Mouse (Mus musculus) lung, postnatal 4 days (tissue): Measurements from ENCODE around the gene Sat1.
A peak's percentile ranks its signal among the peaks of the same experiment; 100 is the strongest.
"Not testable (repeated sequence)": the region's sequence is repeated elsewhere in the genome, so short reads cannot be mapped to it uniquely, and the experiment has no call there.

Experiments
- DNase-seq, 2 experiments: peaks; one replicate each; pipeline ENCODE4 v3.0.0; 2021

Sat1 gene

DNA sequence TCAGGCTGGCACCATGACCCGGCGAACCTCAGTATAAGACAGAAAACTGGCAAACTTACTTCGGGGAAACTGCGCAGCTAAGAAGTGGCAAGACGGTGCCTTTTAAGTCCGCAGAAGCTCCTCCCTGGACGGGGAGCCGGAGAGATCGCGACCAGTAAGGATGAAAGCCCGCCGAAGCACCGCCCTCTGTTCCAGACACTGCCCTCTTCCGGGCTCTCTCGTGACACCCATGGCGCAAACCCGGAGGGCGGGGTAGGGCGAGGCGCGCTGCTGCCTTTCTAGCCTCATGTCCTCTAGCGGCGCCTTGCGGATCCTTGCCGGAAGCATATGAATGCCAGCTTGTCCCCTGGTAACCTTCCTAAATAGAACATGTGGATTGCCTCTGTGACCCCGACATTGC is at the start of gene Sat1:
TSS of gene Sat1 (minus strand) at position 179 of the 400 bp plus-strand sequence.
- peak; percentile 93 to 96 for DNase-seq

DNA sequence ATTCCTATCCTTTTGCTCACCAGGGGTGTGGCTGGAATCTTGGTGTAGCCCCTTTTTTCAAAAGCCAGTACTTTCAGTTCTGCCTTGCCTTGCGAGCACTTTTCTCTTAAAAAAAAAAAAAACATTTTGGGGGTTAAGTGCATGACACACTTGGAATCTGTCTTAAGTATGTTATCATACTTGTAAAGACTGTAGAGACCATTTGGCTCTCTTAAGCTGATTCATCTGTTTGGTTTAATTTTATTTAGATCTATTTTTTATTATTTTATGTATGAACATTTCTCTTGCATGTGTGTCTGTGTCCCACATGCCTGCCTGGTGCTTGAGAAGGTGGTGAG is 46.6 kb upstream of the Sat1 start:
- no peak for DNase-seq

DNA sequence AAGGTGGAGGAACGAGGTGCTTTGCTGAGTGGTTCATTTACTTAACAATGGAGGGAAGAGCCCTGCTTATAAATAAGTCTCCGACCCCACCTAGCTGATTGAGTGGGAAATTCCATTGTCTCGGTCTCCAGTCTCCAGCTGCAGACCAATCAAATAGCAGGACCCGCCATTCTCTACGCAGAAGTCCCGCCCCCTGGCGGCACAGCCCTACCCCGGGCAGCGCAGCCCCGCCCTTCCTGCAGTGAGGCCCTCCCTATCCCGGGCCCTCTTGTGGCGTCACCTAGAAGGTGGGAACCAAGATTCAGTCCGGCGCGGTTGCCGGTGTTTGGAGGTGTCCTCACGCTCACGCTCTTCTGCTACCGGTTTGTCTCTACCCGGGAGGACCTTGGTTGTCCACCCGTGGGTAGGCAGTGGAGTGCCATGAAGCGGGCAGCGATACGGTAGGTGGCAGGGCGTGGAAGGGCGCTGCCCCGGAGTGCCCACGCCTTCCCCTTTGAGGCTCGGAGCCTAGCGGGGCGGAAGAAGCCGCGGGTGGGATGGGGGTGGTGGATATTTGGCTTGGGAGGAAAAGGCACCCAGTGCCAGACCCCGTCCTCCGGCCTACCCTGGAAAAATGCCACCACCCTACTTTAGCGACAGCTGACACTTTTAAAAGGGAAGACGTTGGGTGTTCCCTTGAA is 46.1 kb upstream of the Sat1 start, which contains the start of gene Acot9:
TSS of gene Acot9 (plus strand) at position 209 of the 680 bp plus-strand sequence.
- peak; percentile 91 to 95 for DNase-seq

DNA sequence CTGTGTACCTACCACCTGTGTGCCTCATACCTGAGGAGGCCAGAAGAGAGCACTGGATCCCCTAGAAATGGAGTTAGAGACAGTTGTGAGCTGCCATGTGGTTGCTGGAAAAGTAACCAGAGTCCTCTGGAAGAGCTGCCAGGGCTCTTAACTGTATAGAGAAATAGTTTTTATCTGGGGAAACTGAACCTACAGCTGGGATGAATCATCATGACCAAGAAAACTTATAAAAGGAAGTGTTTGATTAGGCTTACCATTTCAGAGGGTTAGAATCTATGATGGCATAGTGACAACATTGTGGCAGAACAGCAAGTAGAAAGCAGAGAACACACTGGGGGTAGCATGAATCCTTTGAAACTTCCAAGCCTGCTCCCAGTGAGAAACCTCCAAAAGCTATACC is 40.6 kb upstream of the Sat1 start:
- DNase-seq: no peak

DNA sequence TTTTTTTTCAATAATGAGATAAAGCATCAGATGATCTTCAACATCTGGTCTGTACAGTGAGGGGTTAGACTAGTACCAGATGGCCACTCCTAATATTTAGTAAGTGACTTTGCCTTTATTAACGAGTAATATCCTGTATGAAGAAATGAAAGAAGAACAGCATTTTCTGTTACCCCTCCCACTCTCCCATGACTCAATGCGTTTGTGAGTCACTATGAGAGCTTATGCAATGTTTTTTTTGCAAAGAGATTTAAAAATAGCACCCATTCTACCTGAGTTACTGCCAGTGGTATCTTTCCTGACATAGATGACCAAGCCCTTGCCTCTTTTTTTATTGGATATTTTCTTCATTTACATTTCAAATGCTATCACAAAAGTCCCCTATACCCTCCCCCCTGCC is 2.0 kb upstream of the Sat1 start:
- DNase-seq: no peak

DNA sequence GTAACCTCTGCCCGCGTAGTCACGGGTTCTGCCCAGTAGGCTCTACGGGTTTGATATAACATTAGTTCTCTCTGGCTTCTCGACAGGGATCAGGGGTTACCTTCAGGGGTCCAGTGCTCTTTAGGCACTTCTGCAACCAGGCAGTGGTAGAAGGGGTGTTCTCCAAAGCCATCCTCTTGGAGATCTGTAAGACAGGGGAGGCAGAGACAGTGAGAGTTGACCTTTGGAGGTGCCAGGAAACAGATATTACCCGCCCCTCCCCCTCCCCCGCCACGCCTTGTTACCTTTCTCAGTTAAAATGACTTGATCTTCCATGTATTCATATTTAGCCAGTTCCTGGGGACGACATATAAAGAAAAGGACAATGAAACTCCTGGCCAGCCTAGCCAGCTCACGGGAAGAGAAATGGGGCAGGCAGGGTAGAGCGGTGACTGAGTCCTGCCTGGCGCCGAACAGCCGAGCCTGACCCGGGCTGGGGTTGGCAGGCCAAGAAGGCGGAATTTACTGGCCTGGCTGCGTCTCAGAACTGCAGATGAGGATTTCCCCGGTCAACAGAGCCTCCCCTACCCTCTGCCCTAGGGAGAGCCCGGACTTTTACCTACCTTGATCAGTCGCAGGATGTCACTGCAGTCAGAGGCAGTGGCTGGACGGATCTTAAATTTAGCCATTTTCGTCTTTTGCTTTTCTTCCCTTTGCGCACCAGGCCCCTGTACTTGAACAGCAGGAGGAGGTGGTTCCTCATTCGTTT is 574 bp downstream of the Sat1 start:
- DNase-seq: peak; percentile 31 to 44

DNA sequence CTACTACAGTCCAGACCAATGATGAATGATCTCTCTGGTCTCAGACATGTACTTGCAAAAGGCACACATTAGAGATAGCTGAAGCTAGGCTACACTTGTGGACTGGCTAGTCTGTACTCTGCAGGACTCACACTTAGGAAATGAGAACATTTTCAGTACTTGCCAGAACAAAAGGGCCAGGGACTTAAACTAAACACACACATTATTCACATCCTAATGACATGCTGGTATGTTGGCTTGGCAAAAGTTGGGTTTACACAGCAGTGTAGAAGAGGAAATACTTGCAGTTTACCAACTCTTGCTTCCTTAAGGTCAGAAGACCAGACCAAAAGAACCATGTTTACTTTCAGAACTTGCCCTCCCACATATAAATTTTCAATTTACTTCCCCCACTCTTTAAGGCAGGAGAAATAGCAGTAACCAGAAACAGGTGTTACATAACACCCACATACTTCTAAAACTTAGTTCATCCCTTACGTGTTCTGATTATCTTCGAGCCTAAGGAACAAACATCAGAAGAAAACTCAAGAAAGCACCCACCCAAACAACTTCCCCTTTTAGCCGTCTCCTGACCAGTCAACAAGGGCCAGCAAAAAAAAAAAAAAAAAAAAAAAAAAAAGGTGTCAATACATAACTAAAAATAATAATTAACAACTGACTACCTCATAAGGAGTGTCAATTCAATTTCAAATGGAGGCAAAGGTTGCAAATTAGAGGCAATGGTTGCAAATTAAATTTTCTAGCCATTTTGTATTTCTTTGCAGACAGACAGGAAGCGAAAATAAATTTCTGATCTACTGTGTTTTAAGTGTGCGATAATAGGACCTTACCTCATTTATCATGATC is 1.7 kb downstream of the Sat1 start:
- DNase-seq: peak in 1 of 2 experiments; percentile 5

DNA sequence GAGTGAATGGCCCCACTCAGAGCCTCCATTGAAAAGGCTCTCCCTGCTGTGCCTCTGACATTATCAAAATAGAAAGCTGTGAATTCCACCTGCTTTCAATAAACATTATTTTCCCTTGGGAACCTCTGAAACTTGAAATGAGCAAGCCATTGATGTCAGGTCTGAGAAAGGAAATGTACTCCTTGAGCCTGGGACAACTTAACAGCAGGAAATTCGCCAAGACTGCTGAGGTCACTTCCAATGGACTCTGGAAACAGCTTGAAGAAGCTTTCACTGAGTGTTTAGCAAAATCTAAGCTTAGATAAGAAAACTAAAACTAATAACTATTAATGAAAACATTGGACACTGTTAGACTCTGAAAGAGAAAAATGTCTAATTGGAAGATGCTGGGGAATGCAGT is 7.6 kb downstream of the Sat1 start:
- DNase-seq: no peak

DNA sequence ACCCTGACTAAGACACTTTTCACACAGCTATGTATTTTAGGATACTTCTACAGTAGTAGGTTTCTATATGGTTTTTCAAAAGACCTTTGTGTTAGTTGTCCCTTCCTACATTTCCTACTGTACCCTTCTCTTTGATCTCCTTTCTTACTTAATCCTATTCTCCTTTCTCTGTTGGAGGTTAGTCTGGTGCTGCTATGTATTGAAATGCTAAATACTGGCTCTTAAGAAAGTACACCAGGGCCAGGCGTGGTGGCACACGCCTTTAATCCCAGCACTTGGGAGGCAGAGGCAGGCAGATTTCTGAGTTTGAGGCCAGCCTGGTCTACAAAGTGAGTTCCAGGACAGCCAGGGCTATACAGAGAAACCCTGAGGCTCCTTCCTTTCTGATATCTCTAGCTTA is 10.8 kb downstream of the Sat1 start:
- DNase-seq: not testable (repeated sequence)

DNA sequence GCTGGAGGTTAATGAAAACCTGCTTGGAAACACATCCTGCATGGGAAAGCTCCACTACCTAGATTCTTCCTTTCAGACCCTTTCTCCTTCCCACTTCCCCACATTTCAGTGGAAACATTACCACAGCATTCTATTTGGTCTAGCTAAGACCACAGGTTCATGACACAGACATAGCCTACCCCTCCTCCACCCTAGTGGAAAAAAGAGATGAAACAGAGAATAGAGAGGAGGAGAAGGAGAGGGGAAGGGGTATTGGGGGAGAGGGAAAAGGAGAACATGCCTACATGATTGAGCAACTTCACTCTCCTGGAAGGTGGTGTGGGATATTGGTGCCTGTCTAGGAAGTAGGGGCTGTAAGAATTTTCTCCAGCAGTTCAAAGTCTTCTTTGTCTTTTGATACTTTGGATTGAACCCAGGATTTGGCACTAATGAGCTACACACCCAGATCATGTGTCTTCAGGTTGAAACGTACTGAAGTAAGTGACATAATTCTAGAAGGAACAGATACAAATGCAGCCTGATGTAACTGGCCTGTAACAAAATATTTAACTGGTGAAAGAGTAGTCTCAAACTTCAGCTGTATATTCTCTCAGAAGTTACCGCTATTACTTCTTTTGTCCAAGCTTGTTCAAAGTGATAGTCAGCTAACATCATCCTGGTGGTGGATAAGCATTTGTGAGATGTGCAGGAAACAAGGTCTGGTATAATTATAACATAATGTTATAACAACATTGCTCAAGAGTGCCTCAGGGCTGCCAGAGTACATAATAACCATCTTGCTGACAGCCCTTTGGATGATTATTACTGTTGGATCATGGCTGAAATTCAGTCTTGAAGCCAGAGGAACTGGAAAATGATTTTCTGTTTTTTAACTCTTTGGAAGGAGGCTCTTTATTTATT is 13.6 kb downstream of the Sat1 start:
- no peak for DNase-seq

DNA sequence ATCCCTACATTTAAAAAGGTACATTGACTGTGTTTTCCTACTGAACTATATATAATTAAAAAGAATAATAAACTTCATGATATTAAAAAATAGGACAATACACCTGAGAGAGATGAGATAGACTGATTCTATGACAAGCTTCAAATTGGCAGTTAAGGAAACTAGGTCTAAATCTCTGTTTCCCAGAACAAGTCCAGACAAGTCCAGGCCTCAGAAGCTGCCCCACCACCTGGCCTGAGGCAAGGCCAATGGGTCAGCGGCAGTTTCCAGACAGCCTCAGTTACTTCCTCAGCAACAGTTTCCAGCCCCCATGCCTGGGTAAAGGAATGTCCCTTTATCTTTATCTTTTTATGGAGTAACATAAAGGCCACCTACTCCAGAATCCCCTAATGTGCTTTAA is 14.4 kb downstream of the Sat1 start:
- DNase-seq: no peak

DNA sequence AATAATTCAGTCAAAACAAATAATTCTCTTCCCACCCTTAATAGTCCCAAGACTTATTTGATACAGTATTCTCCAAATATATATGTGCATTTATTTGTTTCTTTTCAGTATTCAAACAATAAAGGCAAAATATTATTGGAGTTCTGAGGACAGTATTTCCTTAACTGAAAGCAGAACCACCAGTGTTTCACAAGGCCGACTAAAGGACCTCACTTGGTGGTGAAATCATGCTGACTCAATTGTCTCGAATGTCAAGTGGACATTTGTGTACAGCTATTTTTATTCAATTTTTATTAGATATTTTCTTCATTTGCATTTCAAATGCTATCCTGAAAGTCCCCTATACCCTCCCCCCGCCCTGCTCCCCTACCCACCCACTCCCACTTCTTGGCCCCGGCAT is 21.3 kb downstream of the Sat1 start:
- no peak for DNase-seq

DNA sequence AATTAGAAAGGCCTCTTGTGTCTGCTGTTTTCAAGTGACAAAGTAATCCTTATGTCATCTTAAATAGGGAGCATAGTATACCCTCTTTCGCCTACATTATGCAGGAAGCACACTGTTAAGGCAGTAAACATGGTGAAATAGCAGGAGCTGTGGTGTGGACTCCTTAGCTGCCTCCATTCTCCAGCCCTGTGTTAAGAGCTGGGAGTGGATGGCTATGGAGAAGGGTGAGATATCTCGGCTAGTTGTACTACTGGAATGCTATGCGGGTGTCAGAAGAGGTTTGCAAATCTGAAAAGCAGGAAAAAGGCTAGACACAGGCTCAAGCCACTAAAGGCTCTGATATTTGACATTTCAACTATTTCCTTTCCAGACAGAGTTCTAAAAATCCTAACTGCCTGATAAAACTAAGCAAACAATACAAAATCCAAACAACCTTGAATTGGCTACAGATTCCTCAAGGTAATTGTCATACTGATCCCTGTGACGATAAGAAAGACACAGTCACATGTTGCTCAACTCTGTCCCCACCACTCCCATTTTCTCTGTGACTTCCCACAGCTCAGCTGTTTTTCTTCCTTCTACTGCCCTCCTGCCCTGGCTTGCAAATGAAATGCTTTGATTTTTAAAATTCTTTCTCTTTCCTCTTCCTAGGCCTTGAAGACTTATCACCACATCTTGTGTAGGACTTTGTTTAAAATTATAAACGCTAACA is 22.4 kb downstream of the Sat1 start:
- DNase-seq: no peak

DNA sequence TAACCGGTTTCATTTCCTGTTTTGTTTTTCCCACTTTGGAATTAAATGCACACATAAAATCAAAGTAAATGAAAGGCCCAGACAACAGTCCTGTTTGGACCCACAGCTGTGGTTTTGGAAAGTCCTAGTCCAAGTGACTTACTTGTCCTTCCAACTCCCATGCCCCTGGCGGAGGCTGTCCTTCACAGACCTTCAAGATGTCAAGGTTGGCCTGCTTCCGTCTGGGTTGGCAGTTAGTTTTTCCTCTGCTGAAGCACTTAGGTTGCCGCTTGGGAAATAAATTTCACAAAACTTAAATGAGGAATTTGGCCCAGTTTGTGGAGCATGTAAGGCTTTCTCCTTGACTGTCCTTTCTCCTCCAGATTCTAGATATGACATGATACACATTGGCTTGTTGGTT is 24.3 kb downstream of the Sat1 start:
- no peak for DNase-seq

DNA sequence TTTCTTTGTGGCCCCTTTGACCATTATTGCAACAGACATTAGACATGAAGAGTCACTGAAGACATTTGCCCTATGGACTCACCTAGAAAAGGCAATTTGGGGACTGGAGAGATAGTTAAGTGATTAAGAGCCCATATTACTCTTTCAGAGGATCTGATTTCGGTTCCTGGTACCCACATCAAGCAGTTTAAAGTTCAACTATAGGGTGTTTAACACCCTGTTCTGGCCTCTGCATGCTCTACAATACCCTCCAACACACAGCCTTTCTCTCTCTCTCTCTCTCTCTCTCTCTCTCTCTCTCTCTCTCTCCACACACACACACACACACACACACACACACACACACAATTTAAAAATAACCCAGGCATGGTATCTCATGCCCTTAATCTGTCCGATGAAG is 38.6 kb downstream of the Sat1 start:
- DNase-seq: no peak

DNA sequence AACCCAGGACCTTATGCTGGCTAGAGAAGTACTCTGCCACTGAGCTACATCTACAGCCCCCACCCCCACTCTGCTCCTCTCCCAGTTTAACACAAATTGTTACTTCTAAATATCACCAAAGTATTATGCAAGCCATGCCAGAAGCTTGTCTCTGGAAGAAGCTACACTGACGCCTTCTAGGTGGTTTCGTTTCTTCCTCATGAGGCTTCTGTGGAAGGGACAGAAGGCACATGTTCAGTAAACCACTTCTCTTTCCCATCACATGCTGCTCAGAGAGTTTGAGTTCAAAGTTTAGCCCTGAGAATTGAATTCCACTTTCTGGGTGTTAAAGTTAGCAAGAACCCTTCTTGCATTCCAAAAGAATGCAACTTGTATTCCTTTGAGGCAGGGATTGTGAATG is 39.0 kb downstream of the Sat1 start:
- peak in 1 of 2 experiments; percentile 7 for DNase-seq

DNA sequence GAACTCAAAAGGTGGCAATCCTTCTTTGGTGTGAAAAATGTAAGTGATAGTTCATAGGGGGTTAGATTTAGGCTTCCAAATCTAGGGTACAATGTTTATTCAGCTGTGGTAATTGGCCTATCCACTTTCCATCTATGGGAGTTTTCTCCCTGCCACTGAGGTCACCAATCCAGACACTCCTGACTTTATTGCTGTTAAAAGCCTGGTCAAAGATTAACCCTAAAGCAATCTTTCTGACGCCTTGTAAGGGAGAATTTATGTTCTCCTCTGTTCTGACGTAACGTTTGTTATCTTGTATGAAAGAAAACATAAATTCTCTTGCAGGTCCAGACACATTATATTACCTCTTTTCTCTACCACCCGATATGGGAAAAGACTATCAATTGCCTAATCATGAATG is 40.7 kb downstream of the Sat1 start:
- DNase-seq: no peak

DNA sequence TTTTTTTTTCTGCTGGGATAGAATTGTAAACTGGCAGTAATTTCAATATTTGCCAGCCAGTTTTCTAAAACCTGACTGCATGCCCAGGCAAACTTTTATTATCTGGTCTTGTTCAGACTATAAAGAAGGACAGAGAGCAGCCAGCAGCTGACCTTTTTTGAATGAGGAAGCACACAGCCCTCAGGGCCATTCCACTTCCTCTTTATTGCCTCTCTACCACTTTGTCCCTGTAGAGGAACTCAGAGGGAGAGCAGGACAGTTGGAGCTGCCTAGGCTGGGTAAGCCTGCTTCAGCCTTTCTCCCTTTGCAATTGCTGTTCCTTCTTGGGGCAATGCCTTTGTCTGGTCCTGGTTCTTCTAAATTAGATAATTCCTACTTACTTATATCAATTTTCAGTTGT is 43.9 kb downstream of the Sat1 start:
- no peak for DNase-seq

DNA sequence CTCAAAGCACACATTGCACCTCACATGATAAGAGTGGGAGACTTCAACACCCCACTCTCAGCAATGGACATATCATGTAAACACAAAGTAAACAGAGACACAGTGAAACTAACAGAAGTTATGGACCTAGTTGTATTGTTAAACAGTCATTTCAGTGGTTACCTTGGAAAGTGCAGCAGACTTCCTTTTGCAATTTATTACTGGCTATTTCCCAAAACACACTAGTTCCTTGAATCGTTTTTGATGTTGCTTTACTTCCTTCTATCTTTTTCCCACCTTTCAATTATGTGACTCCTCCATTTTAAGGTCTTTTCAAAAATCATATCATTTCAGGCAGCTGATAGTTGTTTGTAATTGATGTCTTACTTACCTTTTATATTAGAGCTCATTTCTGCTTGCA is 44.5 kb downstream of the Sat1 start:
- DNase-seq: no peak

DNA sequence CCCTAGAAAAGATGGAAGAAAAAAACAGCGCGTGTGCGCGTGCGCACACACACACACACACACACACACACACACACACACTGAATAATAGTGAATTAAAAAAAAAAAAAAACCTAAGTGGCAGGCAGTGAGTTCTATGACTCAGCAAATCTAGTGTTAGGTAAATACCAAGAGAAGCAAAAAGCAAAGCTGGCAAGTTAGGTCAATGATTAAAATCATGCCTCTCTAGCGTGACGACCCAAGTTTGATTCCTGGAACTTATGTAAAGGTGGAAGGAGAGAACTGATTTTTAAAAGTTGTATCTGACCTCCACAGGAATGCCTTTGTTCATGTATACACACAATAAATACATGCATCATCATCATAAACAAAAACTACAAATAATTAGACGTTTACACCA is 46.4 kb downstream of the Sat1 start:
- no peak for DNase-seq

DNA sequence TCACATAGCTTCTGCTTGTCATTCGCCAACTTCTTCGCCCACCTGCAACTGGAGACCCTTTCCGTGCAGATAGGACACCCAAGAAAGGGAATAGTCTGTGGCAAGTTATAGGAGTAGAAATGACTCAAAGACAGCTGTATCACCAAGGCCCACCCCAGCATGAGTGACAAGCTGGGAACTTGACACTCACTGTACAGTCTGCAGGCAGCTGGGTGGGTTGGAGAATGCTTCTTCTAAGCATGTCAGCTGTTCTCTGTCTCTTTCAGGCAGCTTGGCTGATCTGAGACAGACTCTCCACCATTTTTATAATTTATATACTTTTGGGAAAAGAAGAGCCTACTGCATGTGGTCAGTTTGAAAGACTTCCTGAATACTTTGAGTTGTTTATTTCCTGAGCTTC is 48.6 kb downstream of the Sat1 start:
- no peak for DNase-seq

DNA sequence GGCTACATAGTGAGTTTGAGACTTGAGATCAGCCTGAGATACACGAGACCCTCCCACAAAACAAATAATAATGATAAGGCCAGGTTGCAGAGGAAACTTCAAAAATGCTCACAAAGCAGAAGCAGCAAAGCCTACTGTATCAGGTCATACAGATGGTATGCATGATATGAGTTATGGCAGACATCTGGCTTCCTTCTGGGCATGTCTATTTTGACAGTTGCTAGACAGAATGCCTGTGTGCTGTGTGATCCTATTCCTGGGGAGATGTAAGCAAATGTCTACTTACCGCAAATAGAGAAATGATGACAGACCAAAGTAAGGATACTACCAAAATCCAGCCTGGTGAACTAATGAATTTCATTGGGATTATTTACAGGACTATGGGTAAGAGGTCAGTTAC is 49.9 kb downstream of the Sat1 start:
- no peak for DNase-seq
